Mouse (Mus musculus) midbrain, embryonic 10.5 days (tissue): ENCODE data around the gene Pdhb. TPM values are rescaled to one million over a fixed set of nuclear protein-coding genes. Genes with fewer than 3 reads are reported as not detected.
"Not testable (repeated sequence)": the region's sequence is repeated elsewhere in the genome, so short reads cannot be mapped to it uniquely, and the experiment has no call there.

Experiments
- DNase-seq: peaks from one replicate; pipeline ENCODE4 v3.0.0-alpha.2; 2017; ENCODE audit warnings: low spot score
- H3K27ac ChIP-seq: fragments of 300-500 bp; sonication (generic); replicated peaks from 2 replicates; pipeline ENCODE4 v1.5.1; 2016; ENCODE audit warnings: mild to moderate bottlenecking
- H3K27me3 ChIP-seq: fragments of 300-500 bp; sonication (generic); 2 replicates; pipeline ENCODE4 v1.6.1; 2016; ENCODE audit warnings: low read depth, mild to moderate bottlenecking; ENCODE audit not compliant: poor library complexity, severe bottlenecking
- H3K36me3 ChIP-seq: fragments of 300-500 bp; sonication (generic); 2 replicates; pipeline ENCODE4 v1.6.1; 2016; ENCODE audit warnings: mild to moderate bottlenecking, moderate library complexity
- H3K4me1 ChIP-seq: fragments of 300-500 bp; sonication (generic); 2 replicates; pipeline ENCODE4 v1.6.1; 2016
- H3K4me3 ChIP-seq: fragments of 300-500 bp; sonication (generic); 2 replicates; pipeline ENCODE4 v1.5.1; 2016; ENCODE audit warnings: mild to moderate bottlenecking, moderate library complexity
- H3K9me3 ChIP-seq: fragments of 300-500 bp; sonication (generic); replicated peaks from 2 replicates; pipeline ENCODE4 v1.6.1; 2016; ENCODE audit warnings: mild to moderate bottlenecking
- WGBS: fragments of 180-500 bp; shearing (Covaris S2); methylation state at CpG from one replicate; pipeline ENCODE4 v1.1.7; 2016; 5-methylcytosine and 5-hydroxymethylcytosine counted together
- polyA plus RNA-seq: library from polyadenylated mRNA; unstranded; fragments of >200 nt; fragmentation: Nextera tagmentation; extraction: Ambion mirVana; gene quantifications from 2 replicates; pipeline ENCODE4 v1.2.1, GENCODE M21; 2016

Pdhb gene
- polyA plus RNA-seq, 1 experiment from 2014 or later, result 214 TPM

GRCm38 (mm10) chr14:8145594-8146558 is 26.9 kb downstream of the Pdhb start:
- DNase-seq, result no peak
- H3K36me3 ChIP-seq, result peaks cover 16% of the 10 kb centered on the region; the same call in 1 of the 2 replicates
- WGBS, result 91% methylated on average over 13 of the region's 13 CpGs
- peaks cover 5% of the 10 kb centered on the region for H3K4me1 ChIP-seq
- H3K9me3 ChIP-seq, result no peaks in the 10 kb centered on the region
- H3K4me3 ChIP-seq, result no peak overlapping the region
- H3K27me3 ChIP-seq, result no peaks in the 10 kb centered on the region
- no peak overlapping the region for H3K27ac ChIP-seq

- peaks cover 21% of the 10 kb centered on the region for H3K4me1 ChIP-seq
- peaks cover 16% of the 10 kb centered on the region; the same call in 1 of the 2 replicates for H3K36me3 ChIP-seq
- no peak overlapping the region for H3K4me3 ChIP-seq
- H3K27ac ChIP-seq, result no peak overlapping the region; the same call in 1 of the 2 replicates
- H3K27me3 ChIP-seq, result no peaks in the 10 kb centered on the region
- DNase-seq, result no peak
- WGBS, result 74% methylated on average over 2 of the region's 2 CpGs
- no peaks in the 10 kb centered on the region for H3K9me3 ChIP-seq
Measured at GRCm38 (mm10) chr14:8141131-8141530, 31.7 kb downstream of the Pdhb start.

- no peak for DNase-seq
- H3K27me3 ChIP-seq, result no peaks in the 10 kb centered on the region
- H3K27ac ChIP-seq, result peak overlapping the region; percentile 66
- H3K9me3 ChIP-seq, result no peaks in the 10 kb centered on the region
- 46% methylated on average over 23 of the region's 23 CpGs for WGBS
- H3K36me3 ChIP-seq, result peaks cover 13% of the 10 kb centered on the region; the same call in 1 of the 2 replicates
- no peak overlapping the region for H3K4me3 ChIP-seq
- H3K4me1 ChIP-seq, result peaks cover 21% of the 10 kb centered on the region
Measured at GRCm38 (mm10) chr14:8139724-8140710, 32.8 kb downstream of the Pdhb start.

- Histone ChIP-seq H3K36me3 (no peaks in the 10 kb centered on the region), H3K4me3 (no peak overlapping the region), H3K4me1 (peaks cover 14% of the 10 kb centered on the region), H3K27me3 (no peaks in the 10 kb centered on the region), H3K9me3 (no peaks in the 10 kb centered on the region), H3K27ac (no peak overlapping the region)
- DNase-seq, result no peak
- WGBS, result 90% methylated on average over 3 of the region's 3 CpGs
Measured at GRCm38 (mm10) chr14:8135130-8135529, 37.7 kb downstream of the Pdhb start.

- WGBS, result 67% methylated on average over 2 of the region's 2 CpGs
- Histone ChIP-seq H3K9me3 (no peaks in the 10 kb centered on the region), H3K4me1 (peaks cover 5% of the 10 kb centered on the region), H3K36me3 (no peaks in the 10 kb centered on the region), H3K27ac (no peak overlapping the region), H3K27me3 (no peaks in the 10 kb centered on the region), H3K4me3 (no peak overlapping the region)
- DNase-seq, result no peak
Measured at GRCm38 (mm10) chr14:8134234-8134633, 38.6 kb downstream of the Pdhb start.

- Histone ChIP-seq H3K36me3 (no peaks in the 10 kb centered on the region), H3K9me3 (no peaks in the 10 kb centered on the region), H3K4me3 (no peak overlapping the region), H3K4me1 (0 out of 2 replicates have a peak, but pooled peaks cover 3% of the 10 kb centered on the region), H3K27me3 (no peaks in the 10 kb centered on the region), H3K27ac (no peak overlapping the region)
- WGBS, result 78% methylated on average over 8 of the region's 8 CpGs
- no peak for DNase-seq
Measured at GRCm38 (mm10) chr14:8132789-8133188, 40.0 kb downstream of the Pdhb start.

- H3K27ac ChIP-seq, result no peak overlapping the region
- H3K36me3 ChIP-seq, result no peaks in the 10 kb centered on the region
- H3K4me3 ChIP-seq, result no peak overlapping the region
- no peaks in the 10 kb centered on the region for H3K9me3 ChIP-seq
- H3K27me3 ChIP-seq, result no peaks in the 10 kb centered on the region
- no peaks in the 10 kb centered on the region for H3K4me1 ChIP-seq
- DNase-seq, result no peak
- whole genome bisulfite sequencing, result 83% methylated on average over 5 of the region's 5 CpGs
Measured at GRCm38 (mm10) chr14:8127971-8128370, 44.9 kb downstream of the Pdhb start.

- no peaks in the 10 kb centered on the region for H3K27me3 ChIP-seq
- no peaks in the 10 kb centered on the region for H3K9me3 ChIP-seq
- no peak overlapping the region for H3K27ac ChIP-seq
- no peaks in the 10 kb centered on the region; the same call in 1 of the 2 replicates for H3K36me3 ChIP-seq
- 87% methylated on average over 7 of the region's 7 CpGs for WGBS
- no peak overlapping the region for H3K4me3 ChIP-seq
- DNase-seq, result no peak
- H3K4me1 ChIP-seq, result no peaks in the 10 kb centered on the region
Measured at GRCm38 (mm10) chr14:8124046-8124881, 48.6 kb downstream of the Pdhb start.

- H3K27ac ChIP-seq, H3K9me3 ChIP-seq, H3K36me3 ChIP-seq, DNase-seq, H3K4me1 ChIP-seq, H3K4me3 ChIP-seq, H3K27me3 ChIP-seq: not testable (repeated sequence)
- WGBS, result 93% methylated on average over 10 of the region's 10 CpGs
Measured at GRCm38 (mm10) chr14:8123611-8124010, 49.2 kb downstream of the Pdhb start.

GRCm38 (mm10) chr14:8123141-8123540 is 49.7 kb downstream of the Pdhb start:
- Histone ChIP-seq H3K27ac (no peak overlapping the region), H3K27me3 (no peaks in the 10 kb centered on the region), H3K36me3 (no peaks in the 10 kb centered on the region; the same call in 1 of the 2 replicates), H3K4me3 (no peak overlapping the region), H3K4me1 (no peaks in the 10 kb centered on the region), H3K9me3 (no peaks in the 10 kb centered on the region)
- WGBS, result 92% methylated on average over 7 of the region's 7 CpGs
- no peak for DNase-seq

GRCm38 (mm10) chr14:8119904-8120303 is 52.9 kb downstream of the Pdhb start:
- no peaks in the 10 kb centered on the region for H3K4me1 ChIP-seq
- H3K27ac ChIP-seq, result no peak overlapping the region
- no peak overlapping the region for H3K4me3 ChIP-seq
- WGBS, result 88% methylated on average over 3 of the region's 3 CpGs
- H3K36me3 ChIP-seq, result no peaks in the 10 kb centered on the region; the same call in 1 of the 2 replicates
- no peaks in the 10 kb centered on the region for H3K27me3 ChIP-seq
- H3K9me3 ChIP-seq, result no peaks in the 10 kb centered on the region
- no peak for DNase-seq

GRCm38 (mm10) chr14:8119454-8119853 is 53.4 kb downstream of the Pdhb start:
- 93% methylated on average over 5 of the region's 5 CpGs for WGBS
- no peak for DNase-seq
- H3K36me3 ChIP-seq, result no peaks in the 10 kb centered on the region; the same call in 1 of the 2 replicates
- no peaks in the 10 kb centered on the region for H3K4me1 ChIP-seq
- no peak overlapping the region for H3K27ac ChIP-seq
- H3K9me3 ChIP-seq, result no peaks in the 10 kb centered on the region
- H3K27me3 ChIP-seq, result no peaks in the 10 kb centered on the region
- H3K4me3 ChIP-seq, result no peak overlapping the region
